Mouse (Mus musculus) frontal cortex, adult 2 months (tissue): Measurements from ENCODE around the gene Hrct1. TPM values are rescaled to one million over a fixed set of nuclear protein-coding genes. Genes with fewer than 3 reads are reported as not detected.

ENCODE experiments used
- DNase-seq, 2 experiments: peaks; one replicate each; pipeline ENCODE4 v3.0.0; 2022; ENCODE audit warnings: low spot score in 1 of 2; ENCODE audit errors: extremely low spot score in 1 of 2
- polyA plus RNA-seq: library from polyadenylated mRNA; depleted of rRNA; stranded (reverse); fragments of >200 nt; gene quantifications from 2 replicates; pipeline ENCODE4 v1.2.3, GENCODE M21; 2012

Hrct1 gene
- polyA plus RNA-seq, 1 experiment, result 2.8 TPM

GRCm38 (mm10) chr4:43727718-43728575 is 959 bp downstream of the Hrct1 start:
- no peak for DNase-seq

GRCm38 (mm10) chr4:43728576-43728954 is 1.6 kb downstream of the Hrct1 start:
- no peak for DNase-seq

GRCm38 (mm10) chr4:43729126-43729525 is 2.1 kb downstream of the Hrct1 start:
- DNase-seq, result no peak

GRCm38 (mm10) chr4:43729794-43730550 is 3.0 kb downstream of the Hrct1 start, which contains the start of gene Spaar:
Gene Spaar (plus strand): TSS chr4:43730034.
- DNase-seq, result no peak

GRCm38 (mm10) chr4:43730750-43731297 is 3.8 kb downstream of the Hrct1 start:
- DNase-seq, result no peak

- no peak for DNase-seq
Observed at GRCm38 (mm10) chr4:43732171-43732570, 5.2 kb downstream of the Hrct1 start.

GRCm38 (mm10) chr4:43733186-43733585 is 6.2 kb downstream of the Hrct1 start:
- no peak for DNase-seq

GRCm38 (mm10) chr4:43737144-43737543 is 10.2 kb downstream of the Hrct1 start:
- DNase-seq, result no peak

GRCm38 (mm10) chr4:43738989-43739674 is 12.1 kb downstream of the Hrct1 start:
- no peak for DNase-seq

- no peak for DNase-seq
Observed at GRCm38 (mm10) chr4:43741526-43741925, 14.5 kb downstream of the Hrct1 start.

- DNase-seq, result no peak
Observed at GRCm38 (mm10) chr4:43742637-43743036, 15.6 kb downstream of the Hrct1 start.

GRCm38 (mm10) chr4:43743099-43743498 is 16.1 kb downstream of the Hrct1 start:
- DNase-seq, result no peak

- peak in 1 of 2 experiments; percentile 66 for DNase-seq
Observed at GRCm38 (mm10) chr4:43745187-43745586, 18.2 kb downstream of the Hrct1 start.

GRCm38 (mm10) chr4:43757213-43757612 is 30.2 kb downstream of the Hrct1 start:
- DNase-seq, result no peak

- DNase-seq, result peak; percentile 5 to 22
Observed at GRCm38 (mm10) chr4:43759571-43760418, 32.8 kb downstream of the Hrct1 start.

GRCm38 (mm10) chr4:43760460-43760859 is 33.5 kb downstream of the Hrct1 start:
- DNase-seq, result peak in 1 of 2 experiments; percentile 52

- no peak for DNase-seq
Observed at GRCm38 (mm10) chr4:43761336-43761735, 34.3 kb downstream of the Hrct1 start.

- DNase-seq, result peak; percentile 22 to 81
Observed at GRCm38 (mm10) chr4:43763410-43763809, 36.4 kb downstream of the Hrct1 start.

- DNase-seq, result no peak
Observed at GRCm38 (mm10) chr4:43768341-43768740, 41.4 kb downstream of the Hrct1 start.

- DNase-seq, result no peak
Observed at GRCm38 (mm10) chr4:43769374-43769773, 42.4 kb downstream of the Hrct1 start.
